Mouse (Mus musculus) olfactory bulb, adult 2 months (tissue): ENCODE data around the gene Pik3r5. TPM values are rescaled to one million over a fixed set of nuclear protein-coding genes. Genes with fewer than 3 reads are reported as not detected.

Experiments
- H3K27ac ChIP-seq: fragments of 200-500 bp; 2 replicates; pipeline ENCODE4 v1.5.1; 2012; ENCODE audit warnings: low read depth, low read length; ENCODE audit not compliant: insufficient read depth
- H3K4me1 ChIP-seq: fragments of 200-500 bp; 2 replicates; pipeline ENCODE4 v1.6.1; 2012; ENCODE audit warnings: low read length; ENCODE audit not compliant: control insufficient read depth, insufficient read depth
- H3K4me3 ChIP-seq: fragments of 200-500 bp; 2 replicates; pipeline ENCODE4 v1.5.1; 2012; ENCODE audit warnings: mild to moderate bottlenecking, low read depth, low read length, moderate library complexity; ENCODE audit not compliant: insufficient read depth
- CTCF ChIP-seq: fragments of 200-500 bp; IDR thresholded peaks from 2 replicates; pipeline ENCODE4 v1.5.1; 2012; ENCODE audit warnings: low read depth, mild to moderate bottlenecking, low read length, moderate library complexity; ENCODE audit not compliant: insufficient read depth
- POLR2A ChIP-seq: fragments of 200-500 bp; IDR thresholded peaks from 2 replicates; pipeline ENCODE4 v1.6.1; 2012; ENCODE audit warnings: mild to moderate bottlenecking, low read depth, low read length, moderate library complexity; ENCODE audit not compliant: insufficient read depth
- WGBS: fragments of 180-500 bp; shearing (Covaris S2); methylation state at CpG from one replicate; pipeline ENCODE4 v1.1.7; 2018; 5-methylcytosine and 5-hydroxymethylcytosine counted together
- polyA plus RNA-seq: library from polyadenylated mRNA; stranded (reverse); fragments of >200 nt; gene quantifications from 2 replicates; pipeline ENCODE4 v1.2.4, GENCODE M21; 2012; ENCODE audit warnings: low replicate concordance; ENCODE audit not compliant: missing spikeins, insufficient read depth, insufficient read length

Gene Pik3r5
- polyA plus RNA-seq, 1 experiment, result not detected

DNA sequence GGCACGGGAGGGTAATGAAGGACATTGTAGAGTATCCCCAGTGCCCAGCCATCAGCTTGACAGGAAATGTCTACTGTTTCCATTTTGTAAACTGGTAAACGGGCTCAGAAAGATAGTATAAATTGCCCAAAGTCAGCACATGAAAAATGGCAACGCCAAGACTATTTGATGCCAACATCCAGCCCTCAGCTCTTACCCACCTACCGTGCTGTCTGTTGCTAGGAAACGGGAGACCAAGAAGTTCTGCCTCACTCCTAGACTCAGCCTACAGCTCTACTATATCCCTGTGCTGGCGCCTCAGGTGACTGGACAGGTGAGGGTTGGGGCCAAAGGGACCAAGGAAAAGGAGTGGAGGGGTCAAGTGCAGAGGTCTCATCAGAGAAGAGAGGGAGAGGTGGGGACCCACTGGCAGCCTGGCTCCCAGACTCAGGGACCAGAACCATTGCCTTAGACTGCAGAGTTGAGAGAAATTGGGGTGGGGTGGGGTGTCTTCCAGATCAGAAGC, 102.1 kb downstream of the Pik3r5 start:
- Histone ChIP-seq H3K4me3 (no peak overlapping the region), H3K27ac (no peak overlapping the region), H3K4me1 (no peaks in the 10 kb centered on the region)
- TF ChIP-seq CTCF, result no peak
- no peak for TF ChIP-seq POLR2A
- 72% methylated on average over 6 of the region's 6 CpGs for WGBS

DNA sequence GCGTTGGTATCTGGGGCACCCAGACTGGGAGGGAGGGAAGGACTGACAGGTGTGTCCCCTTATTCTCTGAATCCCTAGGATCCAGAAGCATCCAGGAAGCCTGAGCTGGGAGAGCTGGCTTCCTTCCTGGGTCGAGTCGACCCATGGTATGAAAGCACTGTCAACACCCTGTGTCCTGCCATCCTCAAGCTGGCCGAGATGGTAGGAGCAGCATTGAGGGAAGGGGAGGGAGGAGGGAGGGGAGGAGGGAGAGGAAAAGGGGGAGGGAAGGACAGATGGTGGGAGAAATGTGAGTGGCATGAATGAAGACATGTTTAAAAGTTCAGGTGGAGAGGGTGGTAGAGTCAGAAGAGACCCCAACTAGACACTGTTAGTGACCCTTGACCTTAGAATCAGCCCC, 104.1 kb downstream of the Pik3r5 start:
- H3K27ac ChIP-seq, result no peak overlapping the region
- H3K4me3 ChIP-seq, result no peak overlapping the region
- WGBS, result 71% methylated on average over 4 of the region's 4 CpGs
- TF ChIP-seq POLR2A, result no peak
- no peak for TF ChIP-seq CTCF
- H3K4me1 ChIP-seq, result no peaks in the 10 kb centered on the region

- H3K4me1 ChIP-seq, result no peaks in the 10 kb centered on the region
- no peak overlapping the region for H3K27ac ChIP-seq
- no peak overlapping the region for H3K4me3 ChIP-seq
- 69% methylated on average over 4 of the region's 4 CpGs for WGBS
- TF ChIP-seq POLR2A (no peak), CTCF (no peak)
These were observed 104.5 kb downstream of the Pik3r5 start for GRCm38 (mm10) chr11:68536465-68536864.

DNA sequence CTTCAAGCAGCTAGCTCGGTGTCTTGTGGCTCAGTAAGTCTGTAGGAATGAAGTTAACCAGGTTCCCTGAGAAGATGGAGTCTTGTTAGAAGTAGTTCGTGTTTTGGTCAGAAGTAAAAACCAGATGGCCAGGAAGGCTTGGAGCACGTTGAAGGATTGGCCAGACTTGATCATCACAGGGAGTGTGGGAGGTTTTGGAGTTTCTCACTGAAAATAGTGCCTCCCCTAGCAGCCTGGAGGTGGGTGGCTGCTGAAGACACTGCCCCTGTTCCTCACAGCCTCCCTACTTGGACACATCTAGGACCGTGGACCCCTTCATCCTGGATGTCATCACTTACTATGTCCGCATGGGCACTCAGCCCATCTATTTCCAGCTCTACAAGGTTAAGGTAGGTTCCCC, 107.7 kb downstream of the Pik3r5 start:
- no peaks in the 10 kb centered on the region for H3K4me1 ChIP-seq
- H3K27ac ChIP-seq, result no peak overlapping the region
- 78% methylated on average over 5 of the region's 5 CpGs for WGBS
- TF ChIP-seq POLR2A (no peak), CTCF (no peak)
- H3K4me3 ChIP-seq, result no peak overlapping the region

DNA sequence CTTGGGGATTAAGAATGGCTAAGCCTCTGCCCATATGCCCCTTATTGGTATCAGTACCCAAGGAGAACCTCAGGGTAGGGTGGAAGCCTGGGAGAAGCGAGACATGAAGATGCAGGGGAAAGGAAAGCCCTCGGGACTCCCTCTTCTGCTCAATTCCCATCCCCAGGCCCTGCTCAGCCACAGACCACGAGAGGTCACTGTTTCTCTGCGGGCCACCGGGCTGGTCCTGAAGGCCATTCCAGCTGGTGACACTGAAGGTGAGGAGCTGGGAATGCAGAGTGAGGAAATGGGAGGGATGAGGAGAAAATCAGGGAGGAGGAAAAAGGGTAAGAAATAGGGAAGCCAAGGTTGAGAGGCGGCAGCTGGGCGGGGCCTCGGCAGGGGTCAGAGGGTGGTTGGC, 112.6 kb downstream of the Pik3r5 start:
- no peaks in the 10 kb centered on the region for H3K4me1 ChIP-seq
- TF ChIP-seq POLR2A, result no peak
- no peak overlapping the region for H3K27ac ChIP-seq
- 29% methylated on average over 8 of the region's 8 CpGs for WGBS
- no peak overlapping the region for H3K4me3 ChIP-seq

DNA sequence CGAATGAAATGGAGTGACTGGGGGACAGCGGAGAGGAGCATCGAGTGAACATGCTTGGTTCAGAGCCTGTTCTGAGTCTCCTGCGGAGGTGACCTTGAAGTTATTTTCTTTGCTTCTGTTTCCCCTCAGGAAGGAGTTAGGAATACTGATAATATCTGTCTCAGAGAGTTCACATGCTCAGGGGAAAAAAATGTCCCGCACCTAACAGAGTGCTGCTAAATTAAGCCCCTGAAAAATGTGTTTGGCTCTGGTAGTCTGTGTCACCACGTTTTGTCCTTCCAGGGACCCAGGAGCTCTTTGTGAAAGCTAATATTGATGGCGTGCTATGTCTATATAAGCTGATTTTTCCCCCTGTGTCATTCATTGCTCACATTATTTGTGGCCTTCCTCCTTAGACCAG, 113.3 kb downstream of the Pik3r5 start:
- no peak for TF ChIP-seq CTCF
- TF ChIP-seq POLR2A, result no peak
- no peak overlapping the region for H3K27ac ChIP-seq
- H3K4me3 ChIP-seq, result no peak overlapping the region
- WGBS, result 71% methylated on average over 7 of the region's 7 CpGs
- H3K4me1 ChIP-seq, result no peaks in the 10 kb centered on the region

- TF ChIP-seq CTCF (no peak), POLR2A (no peak)
- Histone ChIP-seq H3K27ac (no peak overlapping the region), H3K4me1 (no peaks in the 10 kb centered on the region), H3K4me3 (no peak overlapping the region)
- 92% methylated on average over 8 of the region's 8 CpGs for WGBS
These were observed 113.8 kb downstream of the Pik3r5 start for GRCm38 (mm10) chr11:68545682-68546222.

Other genes starting within 250 kb of the Pik3r5 start
- gene Ntn1, start 31.3 kb upstream of the Pik3r5 start, polyA plus RNA-seq, result not detected in 2 replicates
- not detected in 2 replicates for gene Pik3r6, start 70.9 kb downstream of the Pik3r5 start, polyA plus RNA-seq
- gene Mfsd6l, start 124.1 kb downstream of the Pik3r5 start, polyA plus RNA-seq, result not detected in 2 replicates
- gene Ccdc42, start 154.9 kb downstream of the Pik3r5 start, polyA plus RNA-seq, result not detected in 2 replicates